Mouse (Mus musculus) embryo, embryonic 10.5 days (tissue): ENCODE results near the gene Pcgf5.
A peak's percentile ranks its signal among the peaks of the same experiment; 100 is the strongest.
"Not testable (repeated sequence)": the region's sequence is repeated elsewhere in the genome, so short reads cannot be mapped to it uniquely, and the experiment has no call there.

Source experiments
- DNase-seq: peaks from one replicate; pipeline ENCODE4 v3.0.0-alpha.2; 2015; ENCODE audit warnings: low spot score

Gene Pcgf5

DNA sequence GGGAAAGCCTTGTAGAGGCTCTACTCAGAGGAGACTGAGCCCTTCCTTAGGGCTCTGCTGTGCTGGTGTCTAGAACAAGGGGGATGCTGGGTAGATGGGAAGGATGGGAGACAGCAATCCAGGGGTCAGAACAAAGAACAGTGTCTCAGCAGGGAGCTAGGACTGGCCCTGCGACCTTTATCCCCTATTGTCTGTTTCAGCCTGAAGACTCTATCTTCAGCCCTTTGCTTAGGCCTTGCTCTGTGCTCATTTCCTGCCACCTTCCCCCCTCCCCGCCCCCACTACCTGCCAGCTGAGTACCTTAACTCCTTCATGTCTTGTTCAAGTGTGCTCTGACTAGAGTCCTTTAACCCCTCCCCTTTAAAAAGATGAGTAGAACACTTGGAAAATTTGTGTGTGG lies 36.3 kb downstream of the Pcgf5 start:
- no peak for DNase-seq

DNA sequence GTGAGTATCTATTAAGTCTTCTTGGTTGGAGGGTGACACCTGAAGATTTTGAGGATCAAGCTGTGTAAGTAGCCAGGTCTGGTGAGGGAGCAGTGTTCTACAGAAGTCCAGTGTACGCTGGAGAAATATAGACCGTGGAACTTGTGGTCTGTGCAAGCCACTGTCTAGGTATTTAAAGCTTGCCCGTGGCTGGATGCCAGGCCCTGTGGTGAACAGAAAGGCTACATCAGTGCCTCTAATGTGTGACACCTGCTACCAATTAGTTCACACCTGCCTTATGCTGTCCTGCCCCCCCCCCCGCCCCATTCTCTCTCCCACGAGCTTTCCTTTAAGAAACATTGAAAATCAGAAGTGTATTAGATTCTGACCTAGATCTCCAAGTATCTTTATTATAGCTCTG lies 40.4 kb downstream of the Pcgf5 start:
- no peak for DNase-seq

- no peak for DNase-seq
Observed at GRCm38 (mm10) chr19:36390714-36391113, 42.6 kb downstream of the Pcgf5 start.

DNA sequence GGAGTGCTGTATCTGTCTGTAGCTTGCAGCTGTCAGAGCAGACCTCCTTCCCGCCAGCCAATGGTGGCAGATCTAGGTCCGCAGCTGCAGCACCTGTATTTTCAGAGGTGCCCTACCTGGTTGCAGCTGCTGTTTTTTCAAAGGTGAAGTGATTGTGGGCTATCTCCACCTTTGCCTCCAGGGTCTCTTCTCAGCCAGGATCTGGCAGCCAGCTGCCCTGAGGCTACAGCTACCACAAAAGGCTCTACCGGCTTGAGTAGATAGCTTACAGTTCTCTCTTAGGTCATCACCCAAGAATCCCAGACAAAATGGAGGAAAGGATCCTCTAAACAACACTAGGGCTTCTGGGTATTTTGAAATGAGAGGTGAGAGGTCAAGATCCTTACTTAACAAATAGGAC lies 50.4 kb downstream of the Pcgf5 start:
- no peak for DNase-seq

DNA sequence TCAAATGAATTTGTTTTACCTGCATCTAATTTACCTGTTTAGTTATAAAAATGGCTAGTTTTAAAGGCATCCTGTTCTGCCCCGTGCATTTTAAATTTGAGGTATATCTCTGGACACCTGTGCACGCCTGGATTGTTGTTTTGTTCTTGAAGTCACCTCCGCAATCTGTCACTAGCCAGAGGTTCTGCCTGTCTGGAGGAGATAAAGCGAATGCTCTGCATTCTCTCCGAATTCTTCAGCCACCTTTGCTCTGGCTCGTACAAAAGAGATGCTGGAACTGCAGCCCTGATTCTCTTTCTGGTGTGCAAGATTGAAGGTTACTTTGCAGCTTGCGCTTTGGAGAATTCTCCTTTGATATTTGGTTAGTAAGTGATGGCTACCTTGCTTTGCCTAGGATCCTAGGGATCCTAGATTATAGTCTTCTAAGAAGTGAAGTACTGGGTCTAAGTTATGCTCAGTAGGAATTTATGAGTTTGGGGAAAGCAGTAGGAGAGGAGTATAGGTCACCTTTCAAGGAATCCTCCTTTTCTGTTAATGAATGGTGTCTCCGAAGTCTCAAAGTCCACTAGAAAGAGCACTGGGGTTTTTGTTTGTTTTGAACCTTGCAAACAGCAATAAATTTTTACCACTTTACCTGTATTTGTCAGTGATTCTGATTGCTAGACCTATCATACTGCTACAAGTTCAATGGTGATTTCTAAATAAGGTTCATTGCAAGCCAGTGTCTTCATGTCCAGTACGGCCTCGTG lies 60.4 kb downstream of the Pcgf5 start:
- peak; percentile 2 for DNase-seq

DNA sequence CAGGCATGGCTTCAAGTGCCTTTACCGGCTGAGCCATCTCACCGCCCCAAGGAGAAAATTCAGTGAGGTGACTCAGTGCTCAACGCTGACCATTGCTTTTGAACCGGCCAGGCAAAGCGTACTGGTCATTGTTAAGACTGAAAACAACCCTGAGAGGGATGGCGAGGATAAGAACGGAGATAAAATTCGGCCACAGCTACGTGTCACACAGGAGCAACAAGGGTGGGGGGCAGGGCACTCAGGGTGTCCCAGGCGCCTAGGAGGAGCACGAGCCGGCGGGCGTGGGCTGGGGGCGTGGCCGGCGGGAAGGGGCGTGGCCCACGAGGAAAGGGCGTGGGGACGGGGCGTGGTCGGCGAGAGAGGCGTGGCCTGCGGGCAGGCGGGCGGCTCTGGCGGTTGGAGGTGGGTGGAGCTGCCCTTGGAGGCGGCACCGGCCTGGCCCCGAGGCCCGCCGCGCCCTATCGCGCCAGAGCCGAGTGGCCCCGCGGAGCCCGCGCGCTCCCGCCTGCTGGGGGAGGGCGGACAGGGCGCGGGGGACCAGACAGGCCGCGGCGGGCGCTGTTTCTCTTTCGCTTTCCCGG lies 61.3 kb downstream of the Pcgf5 start:
- peak; percentile 90 for DNase-seq

DNA sequence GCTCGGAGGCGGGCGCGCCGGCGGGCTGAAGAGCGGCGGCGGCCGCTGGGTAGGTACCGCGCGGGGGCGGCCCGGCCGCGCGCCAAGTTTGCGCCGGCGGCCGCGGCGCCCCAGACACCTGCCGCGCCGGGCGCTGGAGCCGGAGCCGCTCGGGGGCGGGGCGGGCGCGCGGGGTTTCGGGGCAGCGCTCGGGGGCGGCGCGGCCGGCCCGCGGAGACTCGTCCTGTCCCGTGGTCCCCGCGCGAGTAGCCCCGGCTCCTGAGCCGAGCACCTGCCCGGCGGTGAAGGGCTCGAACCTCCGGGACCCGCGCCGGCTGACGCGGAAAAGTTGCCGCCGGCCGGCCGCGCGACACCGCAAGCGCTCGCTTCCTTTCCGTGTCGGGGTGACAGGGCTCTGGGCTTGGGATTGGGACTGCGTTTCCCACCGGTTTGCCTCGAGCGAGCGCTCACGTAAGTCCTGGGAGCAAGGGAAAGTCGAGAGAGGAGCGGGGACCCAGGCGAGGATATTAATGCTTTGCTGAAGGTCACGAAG lies 61.8 kb downstream of the Pcgf5 start:
- peak; percentile 42 for DNase-seq

GRCm38 (mm10) chr19:36419885-36420284 lies 71.8 kb downstream of the Pcgf5 start:
- no peak for DNase-seq

- DNase-seq = no peak
Observed at GRCm38 (mm10) chr19:36427195-36427876, 79.2 kb downstream of the Pcgf5 start.

DNA sequence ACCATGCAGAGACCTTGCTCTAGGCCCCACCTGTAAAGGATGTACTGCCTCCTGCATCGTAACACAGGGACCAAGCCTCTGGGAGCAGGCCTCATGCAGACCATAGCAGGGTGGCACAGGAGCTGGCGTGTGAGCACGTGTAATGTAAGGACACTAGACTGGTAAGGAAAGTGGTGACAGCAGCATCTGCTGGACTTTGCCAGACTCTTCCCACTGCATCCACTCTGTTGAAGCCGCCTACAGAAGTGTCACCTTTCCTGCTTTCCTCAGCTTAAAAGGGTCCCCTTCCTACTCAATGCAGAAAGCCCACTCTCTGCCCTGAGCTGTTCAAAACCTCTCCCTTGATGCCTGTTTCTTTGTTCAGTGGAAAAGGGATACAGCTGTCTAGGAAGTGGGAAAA lies 80.0 kb downstream of the Pcgf5 start:
- no peak for DNase-seq

- no peak for DNase-seq
Observed at GRCm38 (mm10) chr19:36429354-36429753, 81.2 kb downstream of the Pcgf5 start.

GRCm38 (mm10) chr19:36433161-36433560 lies 85.1 kb downstream of the Pcgf5 start:
- no peak for DNase-seq

DNA sequence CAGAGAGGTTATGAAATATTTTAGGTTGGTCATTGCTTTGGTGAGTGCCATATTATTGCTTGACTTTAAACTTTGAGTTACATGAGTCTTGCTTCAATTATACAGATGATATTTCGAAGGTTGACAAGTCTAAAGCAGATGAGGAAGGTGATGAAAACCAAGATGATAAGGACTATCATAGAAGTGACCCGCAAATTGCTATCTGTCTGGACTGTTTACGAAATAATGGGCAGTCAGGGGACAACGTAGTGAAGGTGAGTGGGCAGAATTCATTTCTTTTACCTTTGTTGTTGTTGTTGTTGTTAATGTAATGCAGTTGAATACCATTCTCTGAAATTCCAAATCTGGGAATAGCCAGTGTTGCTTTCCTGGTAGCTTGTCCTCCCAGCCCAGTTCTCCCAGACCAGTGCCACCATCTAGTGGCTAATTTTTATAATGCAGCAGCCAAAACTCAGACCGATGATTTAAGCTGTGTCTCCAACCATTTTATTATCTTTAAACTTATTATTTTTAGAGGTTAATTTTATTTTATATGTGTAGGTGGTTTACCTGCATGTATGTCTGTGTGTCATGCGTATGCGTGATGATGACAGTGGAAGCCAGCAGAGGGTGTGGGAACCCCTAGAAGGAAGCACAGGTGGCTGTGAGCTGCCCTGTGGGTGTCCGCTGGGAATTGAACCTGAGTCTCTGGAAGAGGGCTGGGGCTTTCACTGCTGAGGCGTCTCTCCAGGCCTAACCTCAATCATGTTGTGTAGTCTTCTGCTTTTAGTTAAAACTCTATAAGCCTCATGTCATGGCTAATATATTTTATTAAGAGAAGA lies 92.0 kb downstream of the Pcgf5 start:
- peak; percentile 78 for DNase-seq

DNA sequence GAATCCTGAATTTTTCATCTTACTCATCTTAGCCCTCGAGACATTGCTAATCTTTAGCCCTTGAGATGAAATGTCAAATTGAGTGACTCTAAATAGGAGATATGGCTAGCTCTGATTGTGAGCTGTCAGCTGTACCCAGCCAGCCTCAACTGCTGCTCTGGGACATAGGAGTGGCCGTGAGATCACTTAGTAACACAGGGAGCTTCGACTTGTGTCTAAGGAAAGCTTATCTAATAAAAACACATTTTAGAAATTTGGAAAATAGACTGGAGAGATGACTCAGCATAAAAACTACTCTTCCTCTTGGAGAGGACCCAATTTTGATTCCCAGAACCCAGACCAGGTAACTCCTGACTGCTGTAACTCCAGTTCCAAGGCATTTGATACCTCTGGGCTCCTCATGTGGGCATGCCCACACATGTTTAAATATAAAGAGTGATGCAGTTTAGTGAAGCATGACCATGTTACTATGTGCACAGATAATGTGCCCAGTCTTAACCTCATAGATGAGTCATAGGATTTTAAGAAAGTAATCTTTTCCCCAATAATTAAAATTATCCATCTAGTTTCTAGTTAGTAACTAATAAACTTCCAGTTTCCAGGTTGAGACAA lies 103.0 kb downstream of the Pcgf5 start:
- no peak for DNase-seq

- no peak for DNase-seq
Observed at GRCm38 (mm10) chr19:36451731-36452130, 103.6 kb downstream of the Pcgf5 start.

GRCm38 (mm10) chr19:36452210-36452609 lies 104.1 kb downstream of the Pcgf5 start:
- DNase-seq = not testable (repeated sequence)

- no peak for DNase-seq
Observed at GRCm38 (mm10) chr19:36453451-36453850, 105.3 kb downstream of the Pcgf5 start.

- DNase-seq = peak; percentile 70
Observed at GRCm38 (mm10) chr19:36470106-36470505, 122.0 kb downstream of the Pcgf5 start.

GRCm38 (mm10) chr19:36471325-36471724 lies 123.2 kb downstream of the Pcgf5 start:
- no peak for DNase-seq

DNA sequence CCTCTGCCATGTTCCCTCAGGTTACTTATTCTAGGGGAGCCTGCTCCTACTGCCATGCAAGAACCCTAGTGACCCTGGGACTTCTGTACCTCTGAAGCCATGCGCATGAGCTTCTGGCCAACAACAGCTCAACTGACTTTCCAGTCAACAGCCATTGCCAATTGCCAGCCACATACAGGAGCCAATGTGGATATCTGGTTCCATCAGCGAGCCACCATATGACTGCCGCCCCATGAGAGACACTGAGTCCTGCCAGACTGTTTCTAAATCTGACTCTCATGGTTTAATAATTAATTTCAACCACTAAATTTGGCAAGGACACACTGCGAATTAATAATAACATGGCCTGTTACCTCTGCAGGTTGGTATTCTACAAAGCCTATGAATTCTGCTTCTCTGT lies 128.5 kb downstream of the Pcgf5 start:
- DNase-seq = no peak

DNA sequence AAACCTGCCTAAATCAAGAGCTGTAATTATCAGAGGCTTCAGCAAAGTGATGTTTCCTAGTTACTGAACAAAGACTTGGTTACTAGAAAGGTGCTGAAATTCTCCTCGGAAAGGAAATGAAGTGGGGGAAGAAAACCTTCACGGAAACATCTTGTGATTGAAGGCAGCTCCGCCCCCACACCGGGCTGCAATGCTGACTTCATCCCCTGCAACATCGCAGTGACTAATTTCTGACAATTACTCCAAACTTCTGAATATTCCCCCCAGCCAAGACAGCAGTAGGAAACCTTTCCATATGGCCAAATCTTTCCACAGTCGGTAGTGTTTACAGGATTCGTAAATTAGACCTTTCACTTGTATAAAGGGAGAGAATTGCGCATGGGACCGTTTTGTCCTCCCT lies 129.0 kb downstream of the Pcgf5 start:
- no peak for DNase-seq

DNA sequence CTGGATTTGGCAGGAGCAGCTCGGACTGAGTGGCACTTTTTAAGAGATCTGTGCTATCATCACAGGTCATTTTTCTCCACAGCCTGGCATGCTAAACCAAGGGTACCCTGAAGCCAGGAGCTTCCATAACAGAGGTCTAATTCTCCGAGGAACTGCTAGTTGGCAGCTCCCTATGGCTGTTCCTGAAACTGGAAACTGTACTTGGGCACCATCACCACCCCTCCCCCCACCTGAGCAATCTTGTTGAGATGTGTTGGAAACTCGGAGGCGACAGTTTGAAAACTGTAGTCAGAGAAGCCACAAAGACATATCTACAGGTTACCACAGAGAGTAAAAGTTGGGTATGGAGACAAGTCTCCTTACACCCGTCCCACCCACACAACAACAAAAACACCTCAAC lies 129.6 kb downstream of the Pcgf5 start:
- no peak for DNase-seq
